Mouse (Mus musculus) spleen, adult 2 months (tissue): ENCODE results near the gene Icmt. TPM values are rescaled to one million over a fixed set of nuclear protein-coding genes. Genes with fewer than 3 reads are reported as not detected.

Source experiments
- DNase-seq, 2 experiments: peaks; one replicate each; pipeline versions ENCODE4 v3.0.0 to v3.0.0-alpha.2; 2012 to 2021; ENCODE audit warnings: low spot score in 2 of 2, low read depth in 1 of 2
- H3K27ac ChIP-seq: fragments of 200-500 bp; 2 replicates; pipeline ENCODE4 v1.5.1; 2012; ENCODE audit warnings: low read length, inconsistent platforms; ENCODE audit not compliant: insufficient read depth
- H3K27me3 ChIP-seq: fragments of 200-500 bp; 2 replicates; pipeline ENCODE4 v1.6.1; 2012; ENCODE audit warnings: mild to moderate bottlenecking, moderate library complexity, low read length, inconsistent platforms; ENCODE audit not compliant: control insufficient read depth, insufficient read depth
- H3K36me3 ChIP-seq: fragments of 200-500 bp; 2 replicates; pipeline ENCODE4 v1.6.1; 2012; ENCODE audit warnings: mild to moderate bottlenecking, low read length, inconsistent platforms; ENCODE audit not compliant: control insufficient read depth, insufficient read depth
- H3K4me1 ChIP-seq: fragments of 200-500 bp; 2 replicates; pipeline ENCODE4 v1.6.1; 2011; ENCODE audit warnings: inconsistent platforms; ENCODE audit not compliant: control insufficient read depth, insufficient read depth, insufficient read length
- H3K4me3 ChIP-seq: fragments of 200-500 bp; 2 replicates; pipeline ENCODE4 v1.5.1; 2011; ENCODE audit warnings: mild to moderate bottlenecking, inconsistent platforms; ENCODE audit not compliant: insufficient read depth, insufficient read length; ENCODE audit errors: extremely low read depth
- CTCF ChIP-seq: fragments of 200-500 bp; IDR thresholded peaks from 2 replicates; pipeline ENCODE4 v1.5.1; 2011; ENCODE audit warnings: mild to moderate bottlenecking, inconsistent platforms; ENCODE audit not compliant: insufficient read depth, insufficient read length, insufficient replicate concordance; ENCODE audit errors: extremely low read depth
- POLR2A ChIP-seq: fragments of 200-500 bp; IDR thresholded peaks from 2 replicates; pipeline ENCODE4 v1.6.1; 2011; ENCODE audit warnings: low read depth, low read length, inconsistent platforms
- WGBS: fragments of 180-500 bp; shearing (Covaris S2); methylation state at CpG from one replicate; pipeline ENCODE4 v1.1.7; 2018; 5-methylcytosine and 5-hydroxymethylcytosine counted together
- polyA plus RNA-seq: library from polyadenylated mRNA; depleted of rRNA; stranded (reverse); fragments of >200 nt; gene quantifications from 2 replicates; pipeline ENCODE4 v1.2.3, GENCODE M21; 2012

Gene Icmt
- polyA plus RNA-seq, 1 experiment: 16.2 TPM

- 36% methylated on average over 7 of the region's 7 CpGs for WGBS
- Histone ChIP-seq H3K36me3 (no peaks in the 10 kb centered on the region), H3K4me3 (no peak overlapping the region), H3K4me1 (no peaks in the 10 kb centered on the region), H3K27ac (no peak overlapping the region), H3K27me3 (peaks cover 4% of the 10 kb centered on the region; the same call in 1 of the 2 replicates)
- TF ChIP-seq POLR2A (no peak), CTCF (no peak)
- DNase-seq: no peak
Observed at GRCm38 (mm10) chr4:152345120-152345889, 48.3 kb downstream of the Icmt start.

GRCm38 (mm10) chr4:152349837-152350381 lies 52.9 kb downstream of the Icmt start:
- Histone ChIP-seq H3K36me3 (no peaks in the 10 kb centered on the region), H3K27ac (no peak overlapping the region), H3K27me3 (peaks cover 6% of the 10 kb centered on the region; the same call in 1 of the 2 replicates), H3K4me1 (peaks cover 2% of the 10 kb centered on the region; the same call in 1 of the 2 replicates), H3K4me3 (no peak overlapping the region)
- TF ChIP-seq CTCF (no peak), POLR2A (no peak)
- 6% methylated on average over 17 of the region's 17 CpGs for WGBS
- DNase-seq: no peak

GRCm38 (mm10) chr4:152350722-152351421 lies 53.8 kb downstream of the Icmt start:
- H3K27ac ChIP-seq: no peak overlapping the region
- 29% methylated on average over 8 of the region's 8 CpGs for WGBS

GRCm38 (mm10) chr4:152351422-152352305 lies 54.6 kb downstream of the Icmt start:
- H3K4me1 ChIP-seq: peaks cover 2% of the 10 kb centered on the region; the same call in 1 of the 2 replicates
- WGBS: 16% methylated on average over 14 of the region's 14 CpGs
- TF ChIP-seq CTCF (no peak), POLR2A (no peak)
- DNase-seq: no peak
- no peaks in the 10 kb centered on the region for H3K36me3 ChIP-seq
- no peak overlapping the region for H3K4me3 ChIP-seq
- peaks cover 6% of the 10 kb centered on the region; the same call in 1 of the 2 replicates for H3K27me3 ChIP-seq
- no peak overlapping the region for H3K27ac ChIP-seq

More at GRCm38 (mm10) chr4:152350722-152351421, 53.8 kb downstream of the Icmt start:
- TF ChIP-seq POLR2A (no peak), CTCF (no peak)
- Histone ChIP-seq H3K4me3 (no peak overlapping the region), H3K4me1 (peaks cover 2% of the 10 kb centered on the region; the same call in 1 of the 2 replicates), H3K27me3 (peaks cover 6% of the 10 kb centered on the region; the same call in 1 of the 2 replicates), H3K36me3 (no peaks in the 10 kb centered on the region)
- DNase-seq: no peak

GRCm38 (mm10) chr4:152353886-152354637 lies 57.0 kb downstream of the Icmt start:
- H3K4me1 ChIP-seq: peaks cover 2% of the 10 kb centered on the region; the same call in 1 of the 2 replicates
- DNase-seq: no peak
- 71% methylated on average over 14 of the region's 14 CpGs for WGBS
- 0 out of 2 replicates have a peak, but pooled peaks cover 4% of the 10 kb centered on the region for H3K27me3 ChIP-seq
- TF ChIP-seq POLR2A: no peak
- no peak for TF ChIP-seq CTCF
- no peaks in the 10 kb centered on the region for H3K36me3 ChIP-seq
- H3K4me3 ChIP-seq: no peak overlapping the region
- no peak overlapping the region for H3K27ac ChIP-seq
